Mouse (Mus musculus): ENCODE measurements around the gene Selenot. TPM values are rescaled to one million over a fixed set of nuclear protein-coding genes. Genes with fewer than 3 reads are reported as not detected.

Selenot gene
- polyA plus RNA-seq (2012; fragmentation: generic; extraction: Trizol) = 35.6 TPM

- Histone ChIP-seq H3K4me2 (ENCODE audit: low read depth) (peak within 1 kb of the TSS; percentile 55), H3K27me3 (ENCODE audit: control insufficient read depth, insufficient read depth, insufficient read length) (no peaks in the 10 kb centered on the region), H3K36me3 (ENCODE audit: control insufficient read depth, insufficient read depth) (peaks cover 8% of the 10 kb centered on the region), H3K79me2 (ENCODE audit: control insufficient read depth, insufficient read depth) (peaks cover 44% of the 10 kb centered on the region), H3ac (ENCODE audit: control insufficient read depth, insufficient read length) (peak within 1 kb of the TSS; percentile 93), H3K4me3 (peak within 1 kb of the TSS; percentile 59)
- TF ChIP-seq CEBPB (IDR thresholded peaks at IDR 0.05; ENCODE audit: insufficient read depth, poor library complexity, severe bottlenecking) = no peak
- TF ChIP-seq MAX (IDR thresholded peaks at IDR 0.05; ENCODE audit: low read depth) = no peak
- TF ChIP-seq TCF12 (IDR thresholded peaks at IDR 0.05; ENCODE audit: insufficient read depth, poor library complexity, severe bottlenecking) = no peak
- TF ChIP-seq TCF3 (IDR thresholded peaks at IDR 0.05; ENCODE audit: insufficient read length, low read depth) = no peak
- peak; percentile 99 for TF ChIP-seq POLR2A (IDR thresholded peaks at IDR 0.05; ENCODE audit: insufficient read length, low read depth)
- peak; percentile 99 for TF ChIP-seq POLR2AphosphoS2 (IDR thresholded peaks at IDR 0.05; ENCODE audit: insufficient read length, low read depth)
- TF ChIP-seq REST (IDR thresholded peaks at IDR 0.05; ENCODE audit: insufficient read depth, insufficient read length) = no peak
- no peak for TF ChIP-seq MYOG (IDR thresholded peaks at IDR 0.05; ENCODE audit: control insufficient read depth in 1 of 3, insufficient read depth in 1 of 3, insufficient read length in 2 of 3, low read depth in 2 of 3)
- no peak for TF ChIP-seq E2F4 (IDR thresholded peaks at IDR 0.05; ENCODE audit: insufficient read depth)
- TF ChIP-seq MYOD1 (IDR thresholded peaks at IDR 0.05; ENCODE audit: control insufficient read depth in 1 of 3, insufficient read length in 2 of 3, low read depth in 2 of 3) = peak in 1 of 3 experiments; percentile 4
- no peak for TF ChIP-seq SRF (IDR thresholded peaks at IDR 0.05; ENCODE audit: control insufficient read depth, insufficient read length, low read depth)
- TF ChIP-seq USF1 (IDR thresholded peaks at IDR 0.05; ENCODE audit: low read depth) = no peak
Observed at GRCm38 (mm10) chr3:58576137-58577066, at the start of gene Selenot. Gene Selenot (plus strand): TSS chr3:58576636.

- Histone ChIP-seq H3K4me3 (no peak overlapping the region), H3K36me3 (ENCODE audit: control insufficient read depth, insufficient read depth) (peaks cover 24% of the 10 kb centered on the region), H3K4me2 (ENCODE audit: low read depth) (no peak overlapping the region), H3ac (ENCODE audit: control insufficient read depth, insufficient read length) (no peak overlapping the region), H3K27me3 (ENCODE audit: control insufficient read depth, insufficient read depth, insufficient read length) (no peaks in the 10 kb centered on the region), H3K79me2 (ENCODE audit: control insufficient read depth, insufficient read depth) (no peaks in the 10 kb centered on the region)
- TF ChIP-seq SRF (IDR thresholded peaks at IDR 0.05; ENCODE audit: control insufficient read depth, insufficient read length, low read depth) = no peak
- TF ChIP-seq MYOG (IDR thresholded peaks at IDR 0.05; ENCODE audit: control insufficient read depth in 1 of 3, insufficient read depth in 1 of 3, insufficient read length in 2 of 3, low read depth in 2 of 3) = no peak
- no peak for TF ChIP-seq E2F4 (IDR thresholded peaks at IDR 0.05; ENCODE audit: insufficient read depth)
- TF ChIP-seq TCF3 (IDR thresholded peaks at IDR 0.05; ENCODE audit: insufficient read length, low read depth) = no peak
Observed at GRCm38 (mm10) chr3:58536573-58536972, 39.9 kb upstream of the Selenot start.

- Histone ChIP-seq H3K79me2 (ENCODE audit: control insufficient read depth, insufficient read depth) (no peaks in the 10 kb centered on the region), H3ac (ENCODE audit: control insufficient read depth, insufficient read length) (no peak overlapping the region), H3K4me2 (ENCODE audit: low read depth) (no peak overlapping the region), H3K36me3 (ENCODE audit: control insufficient read depth, insufficient read depth) (peaks cover 24% of the 10 kb centered on the region), H3K27me3 (ENCODE audit: control insufficient read depth, insufficient read depth, insufficient read length) (no peaks in the 10 kb centered on the region), H3K4me3 (no peak overlapping the region)
- TF ChIP-seq CEBPB (IDR thresholded peaks at IDR 0.05; ENCODE audit: insufficient read depth, poor library complexity, severe bottlenecking) (no peak), TCF3 (IDR thresholded peaks at IDR 0.05; ENCODE audit: insufficient read length, low read depth) (no peak), SRF (IDR thresholded peaks at IDR 0.05; ENCODE audit: control insufficient read depth, insufficient read length, low read depth) (no peak), POLR2AphosphoS2 (IDR thresholded peaks at IDR 0.05; ENCODE audit: insufficient read length, low read depth) (no peak), TCF12 (IDR thresholded peaks at IDR 0.05; ENCODE audit: insufficient read depth, poor library complexity, severe bottlenecking) (no peak), MYOD1 (IDR thresholded peaks at IDR 0.05; ENCODE audit: control insufficient read depth in 1 of 3, insufficient read length in 2 of 3, low read depth in 2 of 3) (no peak), REST (IDR thresholded peaks at IDR 0.05; ENCODE audit: insufficient read depth, insufficient read length) (no peak), MAX (IDR thresholded peaks at IDR 0.05; ENCODE audit: low read depth) (no peak)
Observed at GRCm38 (mm10) chr3:58552001-58552811, 24.2 kb upstream of the Selenot start.

GRCm38 (mm10) chr3:58556649-58557048 lies 19.8 kb upstream of the Selenot start:
- Histone ChIP-seq H3K27me3 (ENCODE audit: control insufficient read depth, insufficient read depth, insufficient read length) (no peaks in the 10 kb centered on the region), H3K4me2 (ENCODE audit: low read depth) (no peak overlapping the region), H3K79me2 (ENCODE audit: control insufficient read depth, insufficient read depth) (no peaks in the 10 kb centered on the region), H3K4me3 (no peak overlapping the region), H3ac (ENCODE audit: control insufficient read depth, insufficient read length) (no peak overlapping the region), H3K36me3 (ENCODE audit: control insufficient read depth, insufficient read depth) (peaks cover 19% of the 10 kb centered on the region)
- TF ChIP-seq TCF12 (IDR thresholded peaks at IDR 0.05; ENCODE audit: insufficient read depth, poor library complexity, severe bottlenecking) (no peak), E2F4 (IDR thresholded peaks at IDR 0.05; ENCODE audit: insufficient read depth) (no peak), MYOG (IDR thresholded peaks at IDR 0.05; ENCODE audit: control insufficient read depth in 1 of 3, insufficient read depth in 1 of 3, insufficient read length in 2 of 3, low read depth in 2 of 3) (no peak), SRF (IDR thresholded peaks at IDR 0.05; ENCODE audit: control insufficient read depth, insufficient read length, low read depth) (no peak)
